Mouse (Mus musculus) gonadal fat pad, adult 2 months (tissue): Measurements from ENCODE around the gene Flad1. TPM values are rescaled to one million over a fixed set of nuclear protein-coding genes. Genes with fewer than 3 reads are reported as not detected.

ENCODE experiments used
- polyA plus RNA-seq: library from polyadenylated mRNA; depleted of rRNA; stranded (reverse); fragments of >200 nt; gene quantifications from 2 replicates; pipeline ENCODE4 v1.2.3, GENCODE M21; 2012; rRNA removed

Gene Flad1
- polyA plus RNA-seq, 1 experiment = 47.7 TPM

Other genes with a start within 250 kb of the Flad1 start
- gene Clk2, start 247.1 kb downstream of the Flad1 start, polyA plus RNA-seq = 67.9 and 68.0 TPM in 2 replicates
- 105 and 120 TPM in 2 replicates for gene Scamp3, start 234.4 kb downstream of the Flad1 start, polyA plus RNA-seq
- 12.9 and 14.1 TPM in 2 replicates for gene Fam189b, start 228.7 kb downstream of the Flad1 start, polyA plus RNA-seq
- 140 and 143 TPM in 2 replicates for gene Gba, start 208.9 kb downstream of the Flad1 start, polyA plus RNA-seq
- 30.0 and 40.7 TPM in 2 replicates for gene Thbs3, start 196.7 kb downstream of the Flad1 start, polyA plus RNA-seq
- 150 and 153 TPM in 2 replicates for gene Mtx1, start 184.8 kb downstream of the Flad1 start, polyA plus RNA-seq
- gene Muc1, start 182.8 kb downstream of the Flad1 start, polyA plus RNA-seq = 0.69 and 1.5 TPM in 2 replicates
- gene Krtcap2, start 165.9 kb downstream of the Flad1 start, polyA plus RNA-seq = 120 and 144 TPM in 2 replicates
- 3.0 and 3.3 TPM in 2 replicates for gene Trim46, start 165.6 kb downstream of the Flad1 start, polyA plus RNA-seq
- 481 and 623 TPM in 2 replicates for gene Dpm3, start 152.5 kb downstream of the Flad1 start, polyA plus RNA-seq
- gene Slc50a1, start 141.3 kb downstream of the Flad1 start, polyA plus RNA-seq = 264 and 294 TPM in 2 replicates
- gene Efna1, start 130.7 kb downstream of the Flad1 start, polyA plus RNA-seq = 36.7 and 40.9 TPM in 2 replicates
- 5.2 and 7.3 TPM in 2 replicates for gene Efna3, start 88.9 kb downstream of the Flad1 start, polyA plus RNA-seq
- 13.7 and 15.0 TPM in 2 replicates for gene Efna4, start 73.8 kb downstream of the Flad1 start, polyA plus RNA-seq
- gene Adam15, start 61.9 kb downstream of the Flad1 start, polyA plus RNA-seq = 170 and 223 TPM in 2 replicates
- gene Dcst2, start 49.9 kb downstream of the Flad1 start, polyA plus RNA-seq = 2.5 and 3.1 TPM in 2 replicates
- 3.6 and 4.3 TPM in 2 replicates for gene Dcst1, start 46.6 kb downstream of the Flad1 start, polyA plus RNA-seq
- gene Zbtb7b, start 17.1 kb downstream of the Flad1 start, polyA plus RNA-seq = 71.3 and 87.9 TPM in 2 replicates
- not detected in 2 replicates for gene Lenep, start 9.1 kb downstream of the Flad1 start, polyA plus RNA-seq
- gene Cks1b, start 6.5 kb upstream of the Flad1 start, polyA plus RNA-seq = 51.7 and 55.1 TPM in 2 replicates
- 114 and 118 TPM in 2 replicates for gene Shc1, start 6.6 kb upstream of the Flad1 start, polyA plus RNA-seq
- gene Pygo2, start 18.3 kb upstream of the Flad1 start, polyA plus RNA-seq = 38.0 and 43.3 TPM in 2 replicates
- 63.7 and 69.4 TPM in 2 replicates for gene Pbxip1, start 24.8 kb upstream of the Flad1 start, polyA plus RNA-seq
- 75.1 and 82.0 TPM in 2 replicates for gene Pmvk, start 42.7 kb upstream of the Flad1 start, polyA plus RNA-seq
- 1.5 and 2.6 TPM in 2 replicates for gene Kcnn3, start 108.3 kb upstream of the Flad1 start, polyA plus RNA-seq